Mouse (Mus musculus): ENCODE data around the gene Psapl1. TPM values are rescaled to one million over a fixed set of nuclear protein-coding genes. Genes with fewer than 3 reads are reported as not detected.
"Not testable (repeated sequence)": the region's sequence is repeated elsewhere in the genome, so short reads cannot be mapped to it uniquely, and the experiment has no call there.

Psapl1 gene
- polyA plus RNA-seq, 1 experiment, result not detected

GRCm38 (mm10) chr5:36226296-36226695, 22.5 kb downstream of the Psapl1 start:
- Histone ChIP-seq H3K27ac (ENCODE audit: insufficient read depth, low read length) (0 out of 2 replicates have a peak overlapping the region, but pooled peaks have one; percentile 74), H3K4me1 (ENCODE audit: control insufficient read depth, insufficient read depth, low read length) (peaks cover 16% of the 10 kb centered on the region), H3K4me3 (ENCODE audit: insufficient read depth, low read length) (no peak overlapping the region)
- TF ChIP-seq CTCF (IDR thresholded peaks at IDR 0.05; ENCODE audit: extremely low read depth, insufficient read depth, low read length) (no peak), POLR2A (IDR thresholded peaks at IDR 0.05; ENCODE audit: extremely low read depth, insufficient read depth, low read length) (no peak)

- no peak overlapping the region for H3K4me3 ChIP-seq (ENCODE audit: insufficient read depth, low read length)
- no peak overlapping the region for H3K27ac ChIP-seq (ENCODE audit: insufficient read depth, low read length)
- TF ChIP-seq POLR2A (IDR thresholded peaks at IDR 0.05; ENCODE audit: extremely low read depth, insufficient read depth, low read length) (no peak), CTCF (IDR thresholded peaks at IDR 0.05; ENCODE audit: extremely low read depth, insufficient read depth, low read length) (no peak)
- H3K4me1 ChIP-seq (ENCODE audit: control insufficient read depth, insufficient read depth, low read length), result peaks cover 13% of the 10 kb centered on the region
Measured at GRCm38 (mm10) chr5:36228405-36229370, 24.9 kb downstream of the Psapl1 start.

DNA sequence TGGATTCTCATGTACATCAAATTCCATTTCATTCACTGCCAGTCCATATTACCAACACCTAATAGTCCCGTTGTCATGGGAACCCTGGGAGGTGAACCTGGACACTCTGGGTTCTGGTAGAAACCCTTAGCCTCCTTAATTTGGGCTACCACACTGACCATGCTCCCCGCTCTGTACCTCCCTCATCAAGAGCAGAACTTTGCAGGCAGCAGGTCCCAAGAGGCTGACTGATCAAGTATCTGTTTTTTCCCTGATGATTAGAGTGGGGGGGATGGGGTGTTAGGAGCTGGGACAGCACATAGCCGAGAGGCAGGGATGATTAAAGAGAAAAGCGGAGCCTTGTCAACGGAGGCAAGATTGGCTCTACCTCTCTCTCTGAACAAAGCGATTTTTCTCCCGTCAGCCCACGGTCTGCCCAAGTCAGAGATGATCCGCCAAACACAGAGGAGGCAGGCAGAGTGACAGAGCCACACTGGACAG, 26.5 kb downstream of the Psapl1 start:
- TF ChIP-seq CTCF (IDR thresholded peaks at IDR 0.05; ENCODE audit: extremely low read depth, insufficient read depth, low read length) (no peak), POLR2A (IDR thresholded peaks at IDR 0.05; ENCODE audit: extremely low read depth, insufficient read depth, low read length) (no peak)
- Histone ChIP-seq H3K4me1 (ENCODE audit: control insufficient read depth, insufficient read depth, low read length) (peaks cover 7% of the 10 kb centered on the region), H3K27ac (ENCODE audit: insufficient read depth, low read length) (no peak overlapping the region), H3K4me3 (ENCODE audit: insufficient read depth, low read length) (no peak overlapping the region)

GRCm38 (mm10) chr5:36237526-36237925, 33.7 kb downstream of the Psapl1 start:
- not testable (repeated sequence) for H3K4me3 ChIP-seq (ENCODE audit: insufficient read depth, low read length); H3K27ac ChIP-seq (ENCODE audit: insufficient read depth, low read length); H3K4me1 ChIP-seq (ENCODE audit: control insufficient read depth, insufficient read depth, low read length)

DNA sequence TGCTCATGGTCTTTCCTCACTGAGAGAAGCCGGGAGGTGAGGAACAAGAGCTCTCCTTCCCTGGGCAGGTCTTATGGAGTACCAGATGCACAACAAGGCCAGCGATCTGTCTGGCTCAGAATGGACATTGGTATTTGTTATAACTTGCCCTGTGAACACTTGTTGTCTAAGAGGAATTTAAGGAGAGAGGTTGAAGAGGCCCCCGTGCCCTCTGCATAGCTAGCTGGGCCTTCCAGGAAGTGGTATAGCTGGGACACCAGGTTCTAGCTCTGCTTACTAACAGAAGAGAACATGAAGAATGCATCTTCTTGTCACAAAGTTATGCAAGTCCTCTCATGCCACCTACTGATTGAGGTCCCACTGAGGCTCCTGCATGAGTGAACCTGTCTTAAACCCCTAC, 44.2 kb downstream of the Psapl1 start:
- no peak for TF ChIP-seq POLR2A (IDR thresholded peaks at IDR 0.05; ENCODE audit: extremely low read depth, insufficient read depth, low read length)

DNA sequence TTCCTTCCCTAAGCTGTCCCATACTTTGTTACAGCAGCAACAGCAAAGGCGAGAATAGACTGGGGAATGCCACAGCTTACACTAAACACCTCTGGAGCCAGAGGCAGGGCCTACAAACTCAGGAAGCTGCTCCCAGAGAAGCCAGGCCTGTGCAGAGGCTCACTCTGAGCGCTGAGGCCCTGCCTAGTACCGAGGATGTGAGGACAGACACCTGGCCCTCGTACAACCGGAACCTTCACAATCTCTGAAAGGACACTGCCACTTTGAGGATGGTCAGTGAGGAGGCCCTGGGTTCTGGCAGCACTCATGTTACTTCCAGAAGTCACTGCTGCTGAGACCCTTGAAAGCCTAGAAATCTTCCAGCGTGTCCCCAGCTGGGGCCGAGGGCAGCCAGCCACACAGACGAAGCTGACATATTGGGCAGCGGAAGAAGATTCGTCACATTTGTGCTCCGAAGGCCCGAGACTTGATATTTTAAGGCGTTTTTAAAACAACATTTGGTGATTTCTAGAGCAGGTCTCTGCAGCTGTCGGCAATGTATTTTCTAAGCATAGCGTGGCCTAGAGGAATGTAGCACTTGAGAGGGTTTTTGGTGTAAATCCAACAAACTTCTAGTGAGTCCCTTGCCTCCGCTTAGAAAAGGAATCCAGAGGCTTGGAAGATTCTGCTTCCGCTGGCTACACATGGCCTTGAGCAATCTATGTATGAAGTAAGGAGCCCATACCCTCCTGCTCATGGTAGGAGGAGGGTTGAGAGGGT, 49.1 kb downstream of the Psapl1 start:
- Histone ChIP-seq H3K27ac (ENCODE audit: insufficient read depth, low read length) (no peak overlapping the region), H3K4me3 (ENCODE audit: insufficient read depth, low read length) (no peak overlapping the region), H3K4me1 (ENCODE audit: control insufficient read depth, insufficient read depth, low read length) (peaks cover 6% of the 10 kb centered on the region; the same call in 1 of the 2 replicates)
- TF ChIP-seq CTCF (IDR thresholded peaks at IDR 0.05; ENCODE audit: extremely low read depth, insufficient read depth, low read length) (no peak), POLR2A (IDR thresholded peaks at IDR 0.05; ENCODE audit: extremely low read depth, insufficient read depth, low read length) (no peak)

More for the DNA sequence above, 44.2 kb downstream of the Psapl1 start:
- Histone ChIP-seq H3K4me3 (ENCODE audit: insufficient read depth, low read length) (no peak overlapping the region), H3K4me1 (ENCODE audit: control insufficient read depth, insufficient read depth, low read length) (0 out of 2 replicates have a peak, but pooled peaks cover 1% of the 10 kb centered on the region), H3K27ac (ENCODE audit: insufficient read depth, low read length) (no peak overlapping the region)

GRCm38 (mm10) chr5:36254642-36255516, 51.1 kb downstream of the Psapl1 start:
- Histone ChIP-seq H3K4me1 (ENCODE audit: control insufficient read depth, insufficient read depth, low read length) (peaks cover 11% of the 10 kb centered on the region; the same call in 1 of the 2 replicates), H3K4me3 (ENCODE audit: insufficient read depth, low read length) (no peak overlapping the region), H3K27ac (ENCODE audit: insufficient read depth, low read length) (no peak overlapping the region)
- no peak for TF ChIP-seq CTCF (IDR thresholded peaks at IDR 0.05; ENCODE audit: extremely low read depth, insufficient read depth, low read length)
- TF ChIP-seq POLR2A (IDR thresholded peaks at IDR 0.05; ENCODE audit: extremely low read depth, insufficient read depth, low read length), result no peak

Other genes with a start within 250 kb of the Psapl1 start
- 21.4 and 21.8 TPM in 2 replicates for gene Sorcs2, start 194.1 kb downstream of the Psapl1 start, polyA plus RNA-seq (2012; rRNA removed)